Mouse (Mus musculus) hindbrain, postnatal 0 days (tissue): ENCODE data around the gene Slc12a8. TPM values are rescaled to one million over a fixed set of nuclear protein-coding genes. Genes with fewer than 3 reads are reported as not detected.

Experiments
- ATAC-seq: fragments of 200-750 bp; cut with Nextera tagmentation; 2 replicates; pipeline ENCODE4 v1.8.0; 2017; ENCODE audit warnings: mild to moderate bottlenecking, moderate TSS enrichment, moderate library complexity
- DNase-seq: peaks from one replicate; pipeline ENCODE4 v3.0.0-alpha.2; 2015; ENCODE audit warnings: low spot score
- H3K27ac ChIP-seq: fragments of 300-500 bp; sonication (generic); 2 replicates; pipeline ENCODE4 v1.5.1; 2014; ENCODE audit warnings: mild to moderate bottlenecking
- H3K27me3 ChIP-seq: fragments of 300-500 bp; sonication (generic); 2 replicates; pipeline ENCODE4 v1.6.1; 2014; ENCODE audit warnings: low read length, mixed read lengths; ENCODE audit not compliant: insufficient read depth
- H3K36me3 ChIP-seq: fragments of 300-500 bp; sonication (generic); 2 replicates; pipeline ENCODE4 v1.6.1; 2014; ENCODE audit warnings: low read length, mixed read lengths; ENCODE audit not compliant: insufficient read depth
- H3K4me1 ChIP-seq: fragments of 300-500 bp; sonication (generic); 2 replicates; pipeline ENCODE4 v1.6.1; 2014; ENCODE audit warnings: antibody characterized with exemption, low read length, mixed read lengths; ENCODE audit not compliant: insufficient read depth
- H3K4me2 ChIP-seq: fragments of 300-500 bp; sonication (generic); 2 replicates; pipeline ENCODE4 v1.6.1; 2014; ENCODE audit warnings: low read depth, mild to moderate bottlenecking, low read length, moderate library complexity, mixed read lengths
- H3K4me3 ChIP-seq: fragments of 300-500 bp; sonication (generic); 2 replicates; pipeline ENCODE4 v1.5.1; 2014; ENCODE audit warnings: low read length
- H3K9ac ChIP-seq: fragments of 300-500 bp; sonication (generic); replicated peaks from 2 replicates; pipeline ENCODE4 v1.6.1; 2014; ENCODE audit warnings: mild to moderate bottlenecking, low read length, moderate library complexity, mixed read lengths
- H3K9me3 ChIP-seq: fragments of 300-500 bp; sonication (generic); 2 replicates; pipeline ENCODE4 v1.6.1; 2016; ENCODE audit warnings: low read length, mixed read lengths
- CTCF ChIP-seq: IDR thresholded peaks from 2 replicates; pipeline ENCODE4 v1.5.1; 2016; ENCODE audit warnings: antibody characterized with exemption, control low read depth, low read depth
- WGBS: fragments of 180-500 bp; shearing (Covaris S2); extraction: QIAGEN DNeasy Blood & Tissue Kit; methylation state at CpG from one replicate; pipeline ENCODE4 v1.1.7; 2014; 5-methylcytosine and 5-hydroxymethylcytosine counted together
- polyA plus RNA-seq: library from polyadenylated mRNA; unstranded; fragments of >200 nt; fragmentation: Nextera tagmentation; extraction: Ambion mirVana; gene quantifications from 2 replicates; pipeline ENCODE4 v1.2.1, GENCODE M21; 2015
- total RNA-seq: library from RNA; depleted of rRNA; stranded (reverse); fragments of >200 nt; gene quantifications from 2 replicates; pipeline ENCODE4 v1.2.3, GENCODE M21; 2014

The Slc12a8 gene
- total and polyA plus RNA-seq, 2 experiments from 2014 or later: 1.2 to 1.6 TPM

- no peak for TF ChIP-seq CTCF
- Histone ChIP-seq H3K36me3 (no peaks in the 10 kb centered on the region), H3K4me3 (no peak overlapping the region), H3K4me2 (no peak overlapping the region), H3K27me3 (no peaks in the 10 kb centered on the region), H3K9ac (no peak overlapping the region), H3K4me1 (no peaks in the 10 kb centered on the region), H3K9me3 (no peaks in the 10 kb centered on the region), H3K27ac (no peak overlapping the region)
- 81% methylated on average over 10 of the region's 10 CpGs for WGBS
- DNase-seq (no peak), ATAC-seq (no peak)
Observed at GRCm38 (mm10) chr16:33675151-33675847, 158.2 kb downstream of the Slc12a8 start.

- Histone ChIP-seq H3K4me2 (no peak overlapping the region), H3K27me3 (no peaks in the 10 kb centered on the region), H3K27ac (no peak overlapping the region), H3K4me3 (no peak overlapping the region), H3K9ac (no peak overlapping the region), H3K4me1 (no peaks in the 10 kb centered on the region), H3K9me3 (no peaks in the 10 kb centered on the region), H3K36me3 (no peaks in the 10 kb centered on the region)
- WGBS: 62% methylated on average over 3 of the region's 3 CpGs
- DNase-seq (no peak), ATAC-seq (no peak)
- TF ChIP-seq CTCF: no peak
Observed at GRCm38 (mm10) chr16:33675848-33676184, 158.7 kb downstream of the Slc12a8 start.

GRCm38 (mm10) chr16:33676347-33677312 is 159.5 kb downstream of the Slc12a8 start:
- Histone ChIP-seq H3K9ac (no peak overlapping the region), H3K27me3 (no peaks in the 10 kb centered on the region), H3K4me1 (no peaks in the 10 kb centered on the region), H3K27ac (no peak overlapping the region; the same call in 1 of the 2 replicates), H3K4me3 (no peak overlapping the region), H3K36me3 (no peaks in the 10 kb centered on the region), H3K9me3 (no peaks in the 10 kb centered on the region), H3K4me2 (no peak overlapping the region)
- DNase-seq (no peak), ATAC-seq (no peak)
- 67% methylated on average over 7 of the region's 7 CpGs for WGBS
- no peak for TF ChIP-seq CTCF

GRCm38 (mm10) chr16:33677313-33677690 is 160.2 kb downstream of the Slc12a8 start:
- H3K27ac ChIP-seq: no peak overlapping the region; the same call in 1 of the 2 replicates
- H3K36me3 ChIP-seq: no peaks in the 10 kb centered on the region
- ATAC-seq: no peak
- 90% methylated on average over 7 of the region's 7 CpGs for WGBS
- H3K9ac ChIP-seq: no peak overlapping the region
- H3K4me1 ChIP-seq: no peaks in the 10 kb centered on the region
- TF ChIP-seq CTCF: no peak
- H3K27me3 ChIP-seq: no peaks in the 10 kb centered on the region
- DNase-seq: no peak
- H3K9me3 ChIP-seq: no peaks in the 10 kb centered on the region
- no peak overlapping the region for H3K4me3 ChIP-seq
- H3K4me2 ChIP-seq: no peak overlapping the region

- no peak overlapping the region for H3K27ac ChIP-seq
- H3K4me1 ChIP-seq: no peaks in the 10 kb centered on the region
- no peaks in the 10 kb centered on the region for H3K9me3 ChIP-seq
- no peak for DNase-seq
- no peak for ATAC-seq
- H3K36me3 ChIP-seq: no peaks in the 10 kb centered on the region
- H3K9ac ChIP-seq: no peak overlapping the region
- H3K4me3 ChIP-seq: no peak overlapping the region
- no peaks in the 10 kb centered on the region for H3K27me3 ChIP-seq
- no peak for TF ChIP-seq CTCF
- no peak overlapping the region for H3K4me2 ChIP-seq
- 90% methylated on average over 5 of the region's 5 CpGs for WGBS
Observed at GRCm38 (mm10) chr16:33677901-33678300, 160.8 kb downstream of the Slc12a8 start.

- no peaks in the 10 kb centered on the region for H3K4me1 ChIP-seq
- ATAC-seq: no peak
- no peaks in the 10 kb centered on the region for H3K36me3 ChIP-seq
- TF ChIP-seq CTCF: no peak
- no peaks in the 10 kb centered on the region for H3K27me3 ChIP-seq
- no peak overlapping the region for H3K27ac ChIP-seq
- no peak overlapping the region for H3K9ac ChIP-seq
- DNase-seq: no peak
- no peaks in the 10 kb centered on the region for H3K9me3 ChIP-seq
- no peak overlapping the region for H3K4me2 ChIP-seq
- no peak overlapping the region for H3K4me3 ChIP-seq
- WGBS: 83% methylated on average over 7 of the region's 7 CpGs
Observed at GRCm38 (mm10) chr16:33680271-33680670, 163.1 kb downstream of the Slc12a8 start.
